Mouse (Mus musculus) thymus, adult 2 months (tissue): ENCODE data around the gene Atxn1. TPM values are rescaled to one million over a fixed set of nuclear protein-coding genes. Genes with fewer than 3 reads are reported as not detected.

Experiments
- DNase-seq: peaks from one replicate; pipeline ENCODE4 v3.0.0; 2021
- H3K27ac ChIP-seq: fragments of 200-500 bp; 2 replicates; pipeline ENCODE4 v1.5.1; 2012; ENCODE audit warnings: low read length, control low read depth; ENCODE audit not compliant: control insufficient read depth, insufficient read depth
- H3K27me3 ChIP-seq: fragments of 200-500 bp; 2 replicates; pipeline ENCODE4 v1.6.1; 2012; ENCODE audit warnings: mild to moderate bottlenecking, low read length, moderate library complexity, mixed read lengths; ENCODE audit not compliant: control insufficient read depth, insufficient read depth
- H3K36me3 ChIP-seq: fragments of 200-500 bp; 2 replicates; pipeline ENCODE4 v1.6.1; 2012; ENCODE audit warnings: mild to moderate bottlenecking, low read length, moderate library complexity; ENCODE audit not compliant: control insufficient read depth, insufficient read depth
- H3K4me1 ChIP-seq: fragments of 200-500 bp; replicated peaks from 2 replicates; pipeline ENCODE4 v1.6.1; 2012; ENCODE audit warnings: low read length; ENCODE audit not compliant: control insufficient read depth, insufficient read depth
- H3K4me3 ChIP-seq: fragments of 200-500 bp; 2 replicates; pipeline ENCODE4 v1.5.1; 2012; ENCODE audit warnings: mild to moderate bottlenecking, low read length, control low read depth, moderate library complexity; ENCODE audit not compliant: control insufficient read depth, insufficient read depth
- CTCF ChIP-seq: fragments of 200-500 bp; IDR thresholded peaks from 2 replicates; pipeline ENCODE4 v1.5.1; 2012; ENCODE audit warnings: mild to moderate bottlenecking, control low read depth, low read length, moderate library complexity, borderline replicate concordance; ENCODE audit not compliant: control insufficient read depth, poor library complexity, insufficient read depth; ENCODE audit errors: extremely low read depth
- POLR2A ChIP-seq: fragments of 200-500 bp; IDR thresholded peaks from 2 replicates; pipeline ENCODE4 v1.6.1; 2012; ENCODE audit warnings: mild to moderate bottlenecking, low read length, control low read depth, moderate library complexity; ENCODE audit not compliant: control insufficient read depth, poor library complexity, insufficient read depth; ENCODE audit errors: extremely low read depth
- WGBS: fragments of 180-500 bp; shearing (Covaris S2); methylation state at CpG from one replicate; pipeline ENCODE4 v1.1.7; 2018; 5-methylcytosine and 5-hydroxymethylcytosine counted together
- polyA plus RNA-seq: library from polyadenylated mRNA; depleted of rRNA; stranded (reverse); fragments of >200 nt; gene quantifications from 2 replicates; pipeline ENCODE4 v1.2.3, GENCODE M21; 2012

Atxn1 gene
- polyA plus RNA-seq, 1 experiment = 13.5 TPM

DNA sequence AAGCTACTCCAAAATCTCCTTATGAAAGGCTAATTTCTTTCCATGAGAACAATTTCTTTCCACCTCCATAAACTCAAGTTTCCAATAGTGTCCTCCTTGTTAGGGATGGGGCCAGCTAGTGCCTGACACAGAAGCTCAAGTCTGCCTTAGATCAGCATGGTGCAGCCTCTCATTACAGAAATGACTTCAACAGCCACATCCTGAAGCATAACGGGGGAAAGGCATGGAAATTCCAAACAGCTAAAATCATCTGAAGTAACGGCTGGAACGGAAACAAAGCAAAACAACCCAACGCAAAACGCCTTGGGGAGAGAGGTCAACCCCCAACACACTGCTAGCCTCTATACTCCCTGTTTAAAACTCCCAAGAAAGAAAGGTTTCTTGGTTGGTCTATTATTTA, 284.2 kb downstream of the Atxn1 start:
- TF ChIP-seq POLR2A (no peak), CTCF (no peak)
- H3K36me3 ChIP-seq = no peaks in the 10 kb centered on the region
- 0 out of 2 replicates have a peak, but pooled peaks cover 2% of the 10 kb centered on the region for H3K4me1 ChIP-seq
- WGBS = 95% methylated on average over 5 of the region's 5 CpGs
- H3K4me3 ChIP-seq = no peak overlapping the region
- no peaks in the 10 kb centered on the region for H3K27me3 ChIP-seq
- DNase-seq = no peak
- H3K27ac ChIP-seq = no peak overlapping the region

DNA sequence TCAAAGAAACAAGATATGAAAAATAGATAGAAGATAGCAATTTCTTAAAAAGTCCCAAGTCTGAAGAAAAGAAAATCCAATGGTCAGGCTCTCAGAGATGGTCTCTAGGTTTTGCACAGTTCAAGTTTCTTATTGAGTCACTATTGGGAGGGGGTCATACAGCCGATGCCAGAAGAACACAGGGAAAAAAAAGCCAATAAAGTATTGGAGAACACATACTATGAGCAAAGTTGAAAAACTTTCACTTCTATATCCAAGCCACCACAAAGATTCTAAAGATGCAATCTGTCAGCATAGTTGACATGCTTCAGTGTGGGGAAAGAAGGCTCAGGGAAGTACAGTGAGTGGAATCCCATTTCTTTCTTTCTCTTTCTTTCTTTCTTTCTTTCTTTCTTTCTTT, 285.7 kb downstream of the Atxn1 start:
- Histone ChIP-seq H3K27me3 (no peaks in the 10 kb centered on the region), H3K4me3 (no peak overlapping the region), H3K27ac (no peak overlapping the region), H3K36me3 (no peaks in the 10 kb centered on the region), H3K4me1 (no peaks in the 10 kb centered on the region)
- DNase-seq = no peak
- WGBS = 89% methylated on average over 1 of the region's 1 CpGs
- no peak for TF ChIP-seq CTCF
- TF ChIP-seq POLR2A = no peak

DNA sequence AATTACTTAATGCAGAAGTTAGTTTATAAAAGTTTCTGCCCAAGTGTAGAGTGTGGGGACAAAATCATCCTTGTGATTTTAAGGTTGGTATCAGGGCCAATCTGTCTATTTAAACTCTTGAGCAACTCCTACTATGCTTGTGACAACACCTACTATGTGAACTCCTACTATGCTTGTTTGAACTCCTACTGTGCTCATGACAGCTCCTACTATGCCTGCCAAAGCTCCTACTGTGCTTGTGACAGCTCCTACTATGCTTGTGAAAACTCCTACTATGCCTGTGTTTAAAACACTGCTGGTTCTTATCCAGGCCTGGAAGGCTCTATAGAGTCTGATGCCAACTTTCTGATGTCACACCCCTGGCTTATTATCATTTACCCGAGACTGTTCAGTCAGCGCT, 292.2 kb downstream of the Atxn1 start:
- WGBS = 93% methylated on average over 2 of the region's 2 CpGs
- DNase-seq = no peak
- Histone ChIP-seq H3K27me3 (no peaks in the 10 kb centered on the region), H3K4me3 (no peak overlapping the region), H3K27ac (no peak overlapping the region), H3K4me1 (no peaks in the 10 kb centered on the region), H3K36me3 (no peaks in the 10 kb centered on the region)
- TF ChIP-seq CTCF (no peak), POLR2A (no peak)

DNA sequence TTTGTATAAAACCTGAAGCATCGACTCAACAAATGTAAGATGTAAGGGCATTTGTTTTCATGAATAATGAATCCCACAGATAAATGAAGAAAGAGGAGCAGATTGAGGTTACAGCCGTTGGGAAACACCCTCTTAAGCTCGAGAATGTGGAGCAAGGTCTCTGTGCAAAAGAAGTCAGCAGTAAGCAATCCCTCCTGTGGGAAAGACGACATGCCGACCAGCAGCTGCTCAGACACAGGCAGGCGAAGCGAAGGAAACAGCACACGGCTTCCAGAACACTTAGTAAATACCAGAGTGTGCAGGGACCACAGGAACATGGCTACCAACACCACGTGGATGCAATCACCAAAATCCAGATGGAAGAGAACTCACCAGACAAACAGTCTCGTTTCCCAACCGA, 294.8 kb downstream of the Atxn1 start:
- Histone ChIP-seq H3K27ac (no peak overlapping the region), H3K4me3 (no peak overlapping the region), H3K27me3 (no peaks in the 10 kb centered on the region), H3K36me3 (no peaks in the 10 kb centered on the region), H3K4me1 (no peaks in the 10 kb centered on the region)
- 97% methylated on average over 11 of the region's 11 CpGs for WGBS
- no peak for DNase-seq
- no peak for TF ChIP-seq POLR2A
- no peak for TF ChIP-seq CTCF

DNA sequence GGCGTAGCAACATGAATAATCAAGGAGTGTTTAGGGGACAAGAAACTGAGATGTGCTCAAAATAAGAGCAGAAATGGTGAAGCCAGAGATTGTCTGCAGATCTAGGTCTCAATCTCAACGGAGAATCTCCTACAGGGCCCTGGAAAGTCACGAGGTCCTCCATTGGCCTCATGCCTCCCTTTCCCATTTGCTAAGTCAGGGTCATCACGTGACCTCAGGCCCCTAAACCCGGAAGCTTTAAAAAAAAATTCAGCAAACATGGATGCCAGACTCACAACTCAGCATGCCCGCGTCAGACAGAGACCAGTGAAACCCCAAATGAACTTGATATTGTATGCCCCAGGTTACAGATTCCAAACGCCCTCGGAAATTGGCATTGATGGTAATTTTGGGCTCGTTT, 302.0 kb downstream of the Atxn1 start:
- no peaks in the 10 kb centered on the region for H3K27me3 ChIP-seq
- no peak for TF ChIP-seq CTCF
- TF ChIP-seq POLR2A = no peak
- no peak for DNase-seq
- no peaks in the 10 kb centered on the region for H3K36me3 ChIP-seq
- 94% methylated on average over 10 of the region's 10 CpGs for WGBS
- H3K4me1 ChIP-seq = no peaks in the 10 kb centered on the region
- no peak overlapping the region for H3K27ac ChIP-seq
- no peak overlapping the region for H3K4me3 ChIP-seq

DNA sequence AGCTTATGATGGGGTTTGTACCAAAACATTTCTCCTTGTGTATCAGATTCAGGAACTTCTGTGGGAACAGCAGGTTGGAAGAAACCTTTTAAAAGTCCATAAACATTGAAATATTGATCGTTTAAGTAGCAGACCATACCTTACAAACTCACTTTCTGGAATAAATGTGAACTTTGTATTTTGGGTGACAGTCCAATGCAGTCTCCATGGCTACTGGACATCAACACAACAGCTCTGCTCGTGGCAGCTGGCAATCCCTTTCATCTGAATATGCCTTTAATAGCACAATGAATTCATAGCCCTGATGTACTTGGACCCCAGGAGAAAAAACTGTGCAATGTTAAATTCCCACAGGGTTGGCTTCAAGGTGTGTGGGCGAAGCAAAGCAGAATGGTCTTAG, 302.6 kb downstream of the Atxn1 start:
- 92% methylated on average over 3 of the region's 3 CpGs for WGBS
- Histone ChIP-seq H3K4me1 (no peaks in the 10 kb centered on the region), H3K36me3 (no peaks in the 10 kb centered on the region), H3K27ac (no peak overlapping the region), H3K4me3 (no peak overlapping the region), H3K27me3 (no peaks in the 10 kb centered on the region)
- no peak for DNase-seq
- TF ChIP-seq CTCF (no peak), POLR2A (no peak)
